Mouse (Mus musculus) E14TG2a.4 (cell line): ENCODE data around the gene 1520401A03Rik.

Experiments
- CTCF ChIP-seq: conservative IDR thresholded peaks from 2 replicates; pipeline ENCODE4 v1.5.1; 2014; ENCODE audit warnings: low read length
- NANOG ChIP-seq: IDR thresholded peaks from 2 replicates; pipeline ENCODE4 v1.6.1; 2014; ENCODE audit warnings: borderline replicate concordance, low read length, mixed read lengths

- TF ChIP-seq CTCF = peak; percentile 63
- TF ChIP-seq NANOG = no peak
Observed at GRCm38 (mm10) chr17:23748631-23749391, 26.2 kb upstream of the 1520401A03Rik start.
